Mouse (Mus musculus) C2C12 (cell line): ENCODE measurements around the gene Wwtr1.

Experiments used
- CEBPB ChIP-seq: IDR thresholded peaks from one replicate; pipeline ENCODE4 v1.6.1; 2011; ENCODE audit warnings: low read depth, mild to moderate bottlenecking, control low read depth, moderate library complexity
- CTCF ChIP-seq: IDR thresholded peaks from one replicate; pipeline ENCODE4 v1.5.1; 2011; ENCODE audit not compliant: control insufficient read depth, insufficient read depth, insufficient read length
- FOSL1 ChIP-seq: IDR thresholded peaks from one replicate; pipeline ENCODE4 v1.8.0; 2011; ENCODE audit warnings: mild to moderate bottlenecking, low read length; ENCODE audit not compliant: poor library complexity, insufficient read depth, severe bottlenecking
- MYOD1 ChIP-seq: IDR thresholded peaks from one replicate; pipeline ENCODE4 v1.6.1; 2011; ENCODE audit warnings: low read depth; ENCODE audit not compliant: control insufficient read depth, insufficient read length
- MYOG ChIP-seq: IDR thresholded peaks from one replicate; pipeline ENCODE4 v1.6.1; 2011; ENCODE audit not compliant: control insufficient read depth, insufficient read length; ENCODE audit errors: extremely low read depth
- USF1 ChIP-seq: IDR thresholded peaks from one replicate; pipeline ENCODE4 v1.6.1; 2011; ENCODE audit warnings: low read depth, mild to moderate bottlenecking, control low read depth, moderate library complexity

- TF ChIP-seq CTCF, result no peak
- TF ChIP-seq USF1, result no peak
- TF ChIP-seq CEBPB, result no peak
- TF ChIP-seq MYOG, result no peak
- no peak for TF ChIP-seq MYOD1
- no peak for TF ChIP-seq FOSL1
These were observed 109.4 kb downstream of the Wwtr1 start for GRCm38 (mm10) chr3:57466289-57466688.
